ENCODE assay signal across 9 mouse cellular contexts in genomic region chr8:121903977-121904376, GRCm38 (mm10). TPM values are rescaled to one million over a fixed set of nuclear protein-coding genes. Genes with fewer than 3 reads are reported as not detected.
A peak's percentile ranks its signal among the peaks of the same experiment; 100 is the strongest.
DNase-seq lines count a peak whose midpoint lies in the region; ATAC-seq and TF ChIP-seq lines count a peak whose summit lies in the region.
"Had no signal": no experiment of that assay in that cellular context is flagged by ENCODE, and none has a peak within 500 bp of the region (broad histone marks: within the 10 kb centered on the region; RNA-seq: fewer than 3 reads in every experiment).

No protein-coding gene starts in this region.

- TF ChIP-seq POLR2A in ES-Bruce4 (IDR thresholded peaks at IDR 0.05; ENCODE audit: insufficient read depth, low read length) = no peak

- no peak for DNase-seq in hindbrain, embryonic 10.5 days (ENCODE audit: low spot score)
- peak; percentile 60 to 62 for DNase-seq in cerebellum, postnatal 10 days
- no peak for DNase-seq in liver, embryonic 13.5 days
- DNase-seq in adrenal gland, adult 2 months = no peak
- DNase-seq in urinary bladder, postnatal 14 days (ENCODE audit: low spot score) = no peak
- no peak for DNase-seq in heart, adult 8-10 months (ENCODE audit: low spot score)
- DNase-seq: heart, postnatal 4 days had no signal

- ATAC-seq in hindbrain, embryonic 12.5 days (ENCODE audit: low FRiP score) = no peak
- ATAC-seq in liver, embryonic 13.5 days (ENCODE audit: low read depth) = no peak

- no peak for TF ChIP-seq EP300 in ES-Bruce4 (IDR thresholded peaks at IDR 0.05; ENCODE audit: insufficient read depth, low read depth, low read length)

- 76% methylated on average over 6 of the region's 6 CpGs for WGBS in hindbrain, embryonic 10.5 days
- WGBS in hindbrain, embryonic 12.5 days = 69% methylated on average over 6 of the region's 6 CpGs
- WGBS in liver, embryonic 13.5 days (ENCODE audit: insufficient replicate concordance) = 46% methylated on average over 6 of the region's 6 CpGs

- no peak overlapping the region for H3K9ac ChIP-seq in hindbrain, embryonic 12.5 days
- H3K9ac ChIP-seq in ES-Bruce4 (ENCODE audit: low read depth, poor library complexity, severe bottlenecking) = peak overlapping the region; percentile 67
- peak overlapping the region; percentile 94 for H3K9ac ChIP-seq in liver, embryonic 13.5 days

- peak overlapping the region; percentile 32; the same call in 1 of the 2 replicates for H3K4me3 ChIP-seq in hindbrain, embryonic 10.5 days
- no peak overlapping the region for H3K4me3 ChIP-seq in hindbrain, embryonic 12.5 days
- H3K4me3 ChIP-seq in ES-Bruce4 (ENCODE audit: low read depth, low read length) = peak overlapping the region; percentile 45; the same call in 1 of the 2 replicates
- peak overlapping the region; percentile 96 for H3K4me3 ChIP-seq in liver, embryonic 13.5 days (replicated peaks)

- no peak overlapping the region for H3K4me2 ChIP-seq in hindbrain, embryonic 12.5 days (replicated peaks)
- H3K4me2 ChIP-seq in liver, embryonic 13.5 days = peak overlapping the region; percentile 79

- H3K9me3 ChIP-seq in hindbrain, embryonic 10.5 days = no peaks in the 10 kb centered on the region
- H3K9me3 ChIP-seq in hindbrain, embryonic 12.5 days (replicated peaks) = no peaks in the 10 kb centered on the region
- no peaks in the 10 kb centered on the region for H3K9me3 ChIP-seq in ES-Bruce4 (replicated peaks; ENCODE audit: control insufficient read depth, insufficient read depth, low read length, poor library complexity, severe bottlenecking)
- H3K9me3 ChIP-seq in liver, embryonic 13.5 days (replicated peaks) = no peaks in the 10 kb centered on the region

- TF ChIP-seq CTCF in ES-Bruce4 (IDR thresholded peaks at IDR 0.05; ENCODE audit: low read depth, low read length) = peak; percentile 68

- no peaks in the 10 kb centered on the region for H3K36me3 ChIP-seq in hindbrain, embryonic 10.5 days
- H3K36me3 ChIP-seq in hindbrain, embryonic 12.5 days = no peaks in the 10 kb centered on the region
- peaks cover 33% of the 10 kb centered on the region for H3K36me3 ChIP-seq in ES-Bruce4 (ENCODE audit: control insufficient read depth, insufficient read depth, low read length, poor library complexity, severe bottlenecking)
- H3K36me3 ChIP-seq in liver, embryonic 13.5 days = peaks cover 53% of the 10 kb centered on the region

- H3K4me1 ChIP-seq in hindbrain, embryonic 10.5 days (replicated peaks) = peaks cover 84% of the 10 kb centered on the region
- peaks cover 35% of the 10 kb centered on the region for H3K4me1 ChIP-seq in hindbrain, embryonic 12.5 days
- peaks cover 11% of the 10 kb centered on the region for H3K4me1 ChIP-seq in ES-Bruce4 (ENCODE audit: control insufficient read depth, insufficient read depth, low read length)
- peaks cover 86% of the 10 kb centered on the region for H3K4me1 ChIP-seq in liver, embryonic 13.5 days (replicated peaks)

- H3K27me3 ChIP-seq in hindbrain, embryonic 10.5 days (ENCODE audit: insufficient read depth, poor library complexity, severe bottlenecking) = peaks cover 15% of the 10 kb centered on the region
- H3K27me3 ChIP-seq in hindbrain, embryonic 12.5 days = peaks cover 9% of the 10 kb centered on the region
- no peaks in the 10 kb centered on the region for H3K27me3 ChIP-seq in ES-Bruce4 (ENCODE audit: control insufficient read depth, insufficient read depth, low read length, poor library complexity, severe bottlenecking)
- H3K27me3 ChIP-seq in liver, embryonic 13.5 days = no peaks in the 10 kb centered on the region

- no peak overlapping the region for H3K27ac ChIP-seq in hindbrain, embryonic 10.5 days
- H3K27ac ChIP-seq in hindbrain, embryonic 12.5 days = no peak overlapping the region
- H3K27ac ChIP-seq in ES-Bruce4 (ENCODE audit: insufficient read depth, low read length) = no peak overlapping the region
- H3K27ac ChIP-seq in liver, embryonic 13.5 days = no peak overlapping the region

RNA-seq across cellular contexts. Expression of gene Slc7a5, which starts 3.5 kb away (rescaled TPM):
- 27.2 and 27.6 TPM in 2 replicates for polyA plus RNA-seq in hindbrain, embryonic 10.5 days (2016; fragmentation: Nextera tagmentation; extraction: Ambion mirVana)
- polyA plus RNA-seq in hindbrain, embryonic 12.5 days (2016; fragmentation: Nextera tagmentation; extraction: Ambion mirVana) = 29.4 and 33.2 TPM in 2 replicates
- 80.8 and 85.4 TPM in 2 replicates for polyA plus RNA-seq in ES-Bruce4 (2011; ENCODE audit: insufficient read depth, insufficient read length, low read depth, missing spikeins)
- polyA plus RNA-seq in liver, embryonic 13.5 days (2015; fragmentation: Nextera tagmentation; extraction: Ambion mirVana) = 32.2 and 37.5 TPM in 2 replicates
- total RNA-seq in adrenal gland, adult 2 months (2021) = 10 to 100 TPM; 38.9 to 46.4 TPM
- 93.9 and 97.5 TPM in 2 replicates for polyA plus RNA-seq in adrenal gland, adult 2 months (2012; rRNA removed)
- 1 to 10 TPM; 3.8 to 4.8 (median 4.2) TPM for total RNA-seq in heart, adult 8-10 months (2022)

RNA-seq across cellular contexts. Expression of gene Car5a, which starts 40.7 kb away (rescaled TPM):
- polyA plus RNA-seq in hindbrain, embryonic 10.5 days (2016; fragmentation: Nextera tagmentation; extraction: Ambion mirVana) = 0.12 and 0.17 TPM in 2 replicates
- polyA plus RNA-seq in hindbrain, embryonic 12.5 days (2016; fragmentation: Nextera tagmentation; extraction: Ambion mirVana) = 0.18 TPM in 1 of 2 replicates, not detected in the other
- polyA plus RNA-seq in ES-Bruce4 (2011; ENCODE audit: insufficient read depth, insufficient read length, low read depth, missing spikeins) = 4.3 and 5.8 TPM in 2 replicates
- 0.88 and 1.1 TPM in 2 replicates for polyA plus RNA-seq in liver, embryonic 13.5 days (2015; fragmentation: Nextera tagmentation; extraction: Ambion mirVana)
- total RNA-seq in adrenal gland, adult 2 months (2021) = under 1 TPM in 1 of 2 experiments, not detected in 1; 0.69 TPM
- polyA plus RNA-seq in adrenal gland, adult 2 months (2012; rRNA removed) = 0.12 TPM in 1 of 2 replicates, not detected in the other
- total RNA-seq in heart, adult 8-10 months (2022) = under 1 TPM in 1 of 4 experiments, not detected in 3; 0.23 TPM
- total RNA-seq: heart, postnatal 4 days had no signal

RNA-seq across cellular contexts. Expression of gene Banp, which starts 45.6 kb away (rescaled TPM):
- polyA plus RNA-seq in hindbrain, embryonic 10.5 days (2016; fragmentation: Nextera tagmentation; extraction: Ambion mirVana) = 56.9 and 64.5 TPM in 2 replicates
- 48.3 and 57.3 TPM in 2 replicates for polyA plus RNA-seq in hindbrain, embryonic 12.5 days (2016; fragmentation: Nextera tagmentation; extraction: Ambion mirVana)
- 47.2 and 54.8 TPM in 2 replicates for polyA plus RNA-seq in ES-Bruce4 (2011; ENCODE audit: insufficient read depth, insufficient read length, low read depth, missing spikeins)
- polyA plus RNA-seq in liver, embryonic 13.5 days (2015; fragmentation: Nextera tagmentation; extraction: Ambion mirVana) = 14.5 and 18.1 TPM in 2 replicates
- 10 to 100 TPM; 16.3 to 52.3 TPM for total RNA-seq in adrenal gland, adult 2 months (2021)
- 72.5 and 72.6 TPM in 2 replicates for polyA plus RNA-seq in adrenal gland, adult 2 months (2012; rRNA removed)
- total RNA-seq in heart, adult 8-10 months (2022) = 10 to 100 TPM in 3 of 4 experiments, 1 to 10 TPM in 1; 7.6 to 24.8 (median 17.2) TPM

Comparison
In these comparisons a context has a peak if more than half of its experiments do, and no peak if none do; other contexts are left out.
1. DNase-seq: peak in cerebellum, postnatal 10 days (2 of 2); none in hindbrain, embryonic 10.5 days (single experiment), liver, embryonic 13.5 days (single experiment), adrenal gland, adult 2 months (single experiment), urinary bladder, postnatal 14 days (single experiment) and heart, adult 8-10 months (single experiment).